Mouse (Mus musculus) heart, embryonic 16.5 days (tissue): ENCODE data around the gene Gtf2ird2. TPM values are rescaled to one million over a fixed set of nuclear protein-coding genes. Genes with fewer than 3 reads are reported as not detected.

ENCODE experiments used
- ATAC-seq: fragments of 200-750 bp; cut with Nextera tagmentation; replicated peaks from 2 replicates; pipeline ENCODE4 v1.8.0; 2017; ENCODE audit warnings: moderate number of reproducible peaks; ENCODE audit not compliant: insufficient read depth, low FRiP score; ENCODE audit errors: extremely low read depth
- H3K27ac ChIP-seq: fragments of 300-500 bp; sonication (generic); 2 replicates; pipeline ENCODE4 v1.5.1; 2014; ENCODE audit warnings: mild to moderate bottlenecking, low read length, control low read depth, moderate library complexity
- H3K27me3 ChIP-seq: fragments of 300-500 bp; sonication (generic); 2 replicates; pipeline ENCODE4 v1.6.1; 2014; ENCODE audit warnings: low read length, mixed read lengths; ENCODE audit not compliant: control insufficient read depth, insufficient read depth
- H3K36me3 ChIP-seq: fragments of 300-500 bp; sonication (generic); 2 replicates; pipeline ENCODE4 v1.6.1; 2014; ENCODE audit not compliant: control insufficient read depth, insufficient read depth
- H3K4me1 ChIP-seq: fragments of 300-500 bp; sonication (generic); 2 replicates; pipeline ENCODE4 v1.6.1; 2014; ENCODE audit warnings: low read length, mixed read lengths; ENCODE audit not compliant: control insufficient read depth, insufficient read depth
- H3K4me2 ChIP-seq: fragments of 300-500 bp; sonication (generic); 2 replicates; pipeline ENCODE4 v1.6.1; 2014; ENCODE audit warnings: low read depth, mild to moderate bottlenecking, control low read depth, low read length
- H3K4me3 ChIP-seq: fragments of 300-500 bp; sonication (generic); 2 replicates; pipeline ENCODE4 v1.5.1; 2014; ENCODE audit warnings: mild to moderate bottlenecking, control low read depth, low read length
- H3K9ac ChIP-seq: fragments of 300-500 bp; sonication (generic); 2 replicates; pipeline ENCODE4 v1.6.1; 2014; ENCODE audit warnings: low read length, control low read depth
- H3K9me3 ChIP-seq: fragments of 300-500 bp; sonication (generic); replicated peaks from 2 replicates; pipeline ENCODE4 v1.6.1; 2016; ENCODE audit warnings: low read length; ENCODE audit not compliant: control insufficient read depth
- WGBS: fragments of 180-500 bp; shearing (Covaris S2); extraction: QIAGEN DNeasy Blood & Tissue Kit; methylation state at CpG from one replicate; pipeline ENCODE4 v1.1.7; 2014; 5-methylcytosine and 5-hydroxymethylcytosine counted together
- polyA plus RNA-seq: library from polyadenylated mRNA; unstranded; fragments of >200 nt; fragmentation: Nextera tagmentation; extraction: Ambion mirVana; gene quantifications from 2 replicates; pipeline ENCODE4 v1.2.1, GENCODE M21; 2015

The Gtf2ird2 gene
- polyA plus RNA-seq, 1 experiment from 2014 or later: 5.0 TPM

GRCm38 (mm10) chr5:134244890-134245289, 61.1 kb downstream of the Gtf2ird2 start:
- Histone ChIP-seq H3K27ac (no peak overlapping the region), H3K4me1 (no peaks in the 10 kb centered on the region), H3K4me3 (no peak overlapping the region), H3K9ac (no peak overlapping the region), H3K36me3 (peaks cover 100% of the 10 kb centered on the region), H3K9me3 (no peaks in the 10 kb centered on the region), H3K27me3 (no peaks in the 10 kb centered on the region), H3K4me2 (no peak overlapping the region)
- ATAC-seq: no peak
- WGBS: 87% methylated on average over 5 of the region's 5 CpGs

GRCm38 (mm10) chr5:134246146-134246545, 62.3 kb downstream of the Gtf2ird2 start:
- Histone ChIP-seq H3K4me1 (no peaks in the 10 kb centered on the region), H3K9me3 (no peaks in the 10 kb centered on the region), H3K4me2 (no peak overlapping the region), H3K27me3 (no peaks in the 10 kb centered on the region), H3K27ac (no peak overlapping the region), H3K4me3 (no peak overlapping the region), H3K36me3 (peaks cover 97% of the 10 kb centered on the region), H3K9ac (no peak overlapping the region)
- no peak for ATAC-seq
- 87% methylated on average over 5 of the region's 5 CpGs for WGBS

- no peak overlapping the region for H3K9ac ChIP-seq
- no peaks in the 10 kb centered on the region for H3K9me3 ChIP-seq
- 89% methylated on average over 14 of the region's 14 CpGs for WGBS
- H3K4me1 ChIP-seq: no peaks in the 10 kb centered on the region
- H3K4me3 ChIP-seq: no peak overlapping the region
- H3K27me3 ChIP-seq: no peaks in the 10 kb centered on the region
- ATAC-seq: no peak
- H3K4me2 ChIP-seq: no peak overlapping the region
- H3K27ac ChIP-seq: no peak overlapping the region
- H3K36me3 ChIP-seq: peaks cover 95% of the 10 kb centered on the region
Observed at GRCm38 (mm10) chr5:134248608-134249244, 64.9 kb downstream of the Gtf2ird2 start.

GRCm38 (mm10) chr5:134249245-134249649, 65.4 kb downstream of the Gtf2ird2 start:
- WGBS: 83% methylated on average over 8 of the region's 8 CpGs
- no peaks in the 10 kb centered on the region for H3K4me1 ChIP-seq
- no peak overlapping the region for H3K4me3 ChIP-seq
- no peak overlapping the region for H3K27ac ChIP-seq
- no peaks in the 10 kb centered on the region for H3K9me3 ChIP-seq
- H3K36me3 ChIP-seq: peaks cover 93% of the 10 kb centered on the region
- no peaks in the 10 kb centered on the region for H3K27me3 ChIP-seq
- H3K9ac ChIP-seq: no peak overlapping the region
- no peak overlapping the region for H3K4me2 ChIP-seq
- no peak for ATAC-seq

- Histone ChIP-seq H3K4me1 (no peaks in the 10 kb centered on the region), H3K27me3 (no peaks in the 10 kb centered on the region), H3K9ac (no peak overlapping the region), H3K4me2 (no peak overlapping the region), H3K27ac (no peak overlapping the region), H3K4me3 (no peak overlapping the region), H3K36me3 (peaks cover 93% of the 10 kb centered on the region), H3K9me3 (no peaks in the 10 kb centered on the region)
- 85% methylated on average over 3 of the region's 3 CpGs for WGBS
- no peak for ATAC-seq
Observed at GRCm38 (mm10) chr5:134250601-134251000, 66.8 kb downstream of the Gtf2ird2 start.

GRCm38 (mm10) chr5:134251083-134251482, 67.3 kb downstream of the Gtf2ird2 start:
- Histone ChIP-seq H3K4me3 (no peak overlapping the region), H3K4me1 (no peaks in the 10 kb centered on the region), H3K9me3 (no peaks in the 10 kb centered on the region), H3K4me2 (no peak overlapping the region), H3K9ac (no peak overlapping the region), H3K27ac (no peak overlapping the region), H3K36me3 (peaks cover 93% of the 10 kb centered on the region), H3K27me3 (no peaks in the 10 kb centered on the region)
- no peak for ATAC-seq
- 95% methylated on average over 4 of the region's 4 CpGs for WGBS

- Histone ChIP-seq H3K27me3 (no peaks in the 10 kb centered on the region), H3K36me3 (peaks cover 83% of the 10 kb centered on the region), H3K27ac (no peak overlapping the region), H3K9ac (no peak overlapping the region), H3K4me3 (no peak overlapping the region), H3K4me2 (no peak overlapping the region), H3K4me1 (no peaks in the 10 kb centered on the region), H3K9me3 (no peaks in the 10 kb centered on the region)
- 78% methylated on average over 3 of the region's 3 CpGs for WGBS
- ATAC-seq: no peak
Observed at GRCm38 (mm10) chr5:134253806-134254205, 70.0 kb downstream of the Gtf2ird2 start.

- H3K27ac ChIP-seq: no peak overlapping the region
- no peak overlapping the region for H3K9ac ChIP-seq
- no peaks in the 10 kb centered on the region for H3K9me3 ChIP-seq
- H3K4me3 ChIP-seq: no peak overlapping the region
- H3K4me1 ChIP-seq: no peaks in the 10 kb centered on the region
- 91% methylated on average over 10 of the region's 10 CpGs for WGBS
- no peak overlapping the region for H3K4me2 ChIP-seq
- no peak for ATAC-seq
- no peaks in the 10 kb centered on the region for H3K27me3 ChIP-seq
- peaks cover 80% of the 10 kb centered on the region for H3K36me3 ChIP-seq
Observed at GRCm38 (mm10) chr5:134255294-134255693, 71.5 kb downstream of the Gtf2ird2 start.

- H3K9me3 ChIP-seq: no peaks in the 10 kb centered on the region
- no peak overlapping the region for H3K4me3 ChIP-seq
- WGBS: 78% methylated on average over 13 of the region's 13 CpGs
- no peak overlapping the region for H3K4me2 ChIP-seq
- peaks cover 81% of the 10 kb centered on the region for H3K36me3 ChIP-seq
- H3K9ac ChIP-seq: no peak overlapping the region
- H3K27ac ChIP-seq: no peak overlapping the region
- no peak for ATAC-seq
- no peaks in the 10 kb centered on the region for H3K4me1 ChIP-seq
- H3K27me3 ChIP-seq: no peaks in the 10 kb centered on the region
Observed at GRCm38 (mm10) chr5:134257349-134258031, 73.7 kb downstream of the Gtf2ird2 start.
